Mouse (Mus musculus) G1E (cell line): ENCODE measurements at regions not wholly inside any gene's neighbourhood (a gene's known extent, or its start where the extent isn't known, plus 50 kb on each side); places are given as distances from the start of the nearest gene placed in this dataset.

ENCODE experiments used
- ATAC-seq: 2 replicates; pipeline ENCODE4 v1.8.0; 2016; ENCODE audit warnings: mild to moderate bottlenecking; ENCODE audit not compliant: insufficient number of reproducible peaks, poor library complexity, low FRiP score, severe bottlenecking; ENCODE audit errors: extremely low read depth
- DNase-seq: peaks from one replicate; pipeline ENCODE4 v3.0.0; 2012; ENCODE audit warnings: low spot score
- H3K27me3 ChIP-seq: 2 replicates; pipeline ENCODE4 v1.6.1; 2012; ENCODE audit warnings: mild to moderate bottlenecking, low read length, inconsistent platforms; ENCODE audit not compliant: insufficient read depth
- H3K36me3 ChIP-seq: replicated peaks from 2 replicates; pipeline ENCODE3; 2012; ENCODE audit warnings: mild to moderate bottlenecking, inconsistent platforms
- H3K4me1 ChIP-seq: 2 replicates; pipeline ENCODE4 v1.6.1; 2012; ENCODE audit warnings: low read depth, low read length, inconsistent platforms, mixed read lengths; ENCODE audit not compliant: insufficient read depth
- H3K4me3 ChIP-seq: 2 replicates; pipeline ENCODE4 v1.5.1; 2012; ENCODE audit warnings: low read depth, mild to moderate bottlenecking, inconsistent platforms, low read length, moderate library complexity, mixed read lengths
- H3K9me3 ChIP-seq: replicated peaks from 2 replicates; pipeline ENCODE4 v1.6.1; 2012; ENCODE audit warnings: inconsistent platforms
- CTCF ChIP-seq: IDR thresholded peaks from 2 replicates; pipeline ENCODE4 v1.5.1; 2012; ENCODE audit warnings: low read depth, low read length, inconsistent platforms, mixed read lengths
- GATA1 ChIP-seq: IDR thresholded peaks from 2 replicates; pipeline ENCODE4 v1.6.1; 2012; ENCODE audit warnings: borderline replicate concordance, low read length, inconsistent platforms, mixed read lengths
- GATA2 ChIP-seq: IDR thresholded peaks from 2 replicates; pipeline ENCODE4 v1.6.1; 2012; ENCODE audit warnings: low read depth, low read length, inconsistent platforms, borderline replicate concordance
- POLR2AphosphoS5 ChIP-seq: IDR thresholded peaks from 2 replicates; pipeline ENCODE4 v1.6.1; 2012; ENCODE audit warnings: low read depth, low read length, inconsistent platforms; ENCODE audit not compliant: insufficient replicate concordance
- TAL1 ChIP-seq: conservative IDR thresholded peaks from 2 replicates; pipeline ENCODE4 v1.6.1; 2012; ENCODE audit warnings: low read depth, low read length, inconsistent platforms, mixed read lengths

DNA sequence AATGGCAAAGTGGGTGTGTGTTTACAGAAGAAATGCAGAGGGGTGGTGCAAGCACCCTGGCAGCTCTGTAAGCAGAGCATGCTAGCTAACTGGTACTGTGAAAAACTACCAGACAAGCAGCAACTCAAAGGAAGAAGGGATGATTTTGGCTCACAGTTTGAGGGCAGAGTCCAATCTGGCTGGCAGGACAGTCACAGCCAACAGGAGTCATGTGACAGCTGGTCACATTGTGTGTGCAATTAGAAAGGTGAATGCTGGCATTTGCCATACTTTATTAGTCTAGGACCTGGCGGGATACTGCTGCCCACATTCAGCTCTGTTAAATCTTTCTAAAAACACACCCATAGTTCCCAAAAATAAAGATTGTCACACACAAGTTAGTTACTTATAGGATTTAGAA lies 566.4 kb downstream of the Hs3st4 start:
- H3K9me3 ChIP-seq: peaks cover 7% of the 10 kb centered on the region
- DNase-seq (no peak), ATAC-seq (no peak)
- no peaks in the 10 kb centered on the region for H3K36me3 ChIP-seq
- TF ChIP-seq GATA1 (no peak), POLR2AphosphoS5 (no peak), TAL1 (no peak), GATA2 (no peak), CTCF (no peak)
- no peaks in the 10 kb centered on the region for H3K4me1 ChIP-seq
- no peak overlapping the region for H3K4me3 ChIP-seq
- H3K27me3 ChIP-seq: no peaks in the 10 kb centered on the region

DNA sequence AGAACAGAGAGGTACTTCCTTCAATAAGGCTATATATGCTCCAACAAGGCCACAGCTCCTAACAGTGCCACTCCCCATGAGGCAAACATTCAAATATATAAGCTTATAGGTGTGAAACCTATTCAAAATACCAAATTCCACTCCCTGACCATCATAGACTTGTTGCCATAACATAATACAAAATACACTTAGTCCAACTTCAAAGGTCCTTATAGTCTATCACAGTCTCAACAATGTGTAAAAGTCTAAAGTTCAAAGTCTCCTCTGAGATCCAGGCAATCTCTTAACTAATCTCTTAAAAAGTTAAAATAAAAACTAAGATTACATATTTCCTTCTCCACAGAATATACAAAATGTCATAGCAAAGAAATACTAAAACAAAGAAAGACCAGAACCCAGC lies 574.5 kb downstream of the Hs3st4 start:
- DNase-seq: no peak
- H3K4me3 ChIP-seq: no peak overlapping the region
- H3K4me1 ChIP-seq: no peaks in the 10 kb centered on the region
- no peak for ATAC-seq
- no peaks in the 10 kb centered on the region for H3K36me3 ChIP-seq
- TF ChIP-seq GATA2 (no peak), POLR2AphosphoS5 (no peak), TAL1 (no peak), GATA1 (no peak), CTCF (no peak)
- H3K9me3 ChIP-seq: peaks cover 5% of the 10 kb centered on the region; the same call in 1 of the 2 replicates
- no peaks in the 10 kb centered on the region for H3K27me3 ChIP-seq

DNA sequence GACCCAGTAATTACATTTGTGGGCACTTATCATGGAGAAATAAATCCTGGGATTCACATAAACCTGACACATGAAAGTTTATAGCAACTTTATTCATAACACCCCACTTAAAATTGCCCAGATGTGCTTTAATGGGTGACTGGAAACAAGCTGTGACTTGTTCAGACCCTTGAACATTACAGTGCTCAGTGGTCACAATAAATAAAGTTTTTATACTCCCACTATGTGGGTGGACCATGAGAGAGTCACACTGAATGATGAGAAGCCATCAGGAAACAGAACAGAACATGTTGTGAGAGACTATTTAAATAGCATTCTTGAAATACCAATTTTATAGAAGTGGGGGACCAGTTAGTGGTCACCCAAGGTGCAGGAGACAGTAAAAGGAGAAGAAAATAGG lies 588.1 kb downstream of the Hs3st4 start:
- Histone ChIP-seq H3K4me1 (no peaks in the 10 kb centered on the region), H3K9me3 (peaks cover 8% of the 10 kb centered on the region), H3K4me3 (no peak overlapping the region), H3K27me3 (no peaks in the 10 kb centered on the region), H3K36me3 (no peaks in the 10 kb centered on the region)
- DNase-seq (no peak), ATAC-seq (no peak)
- no peak for TF ChIP-seq POLR2AphosphoS5
- TF ChIP-seq TAL1: no peak
- no peak for TF ChIP-seq GATA2
- no peak for TF ChIP-seq GATA1
- TF ChIP-seq CTCF: no peak

DNA sequence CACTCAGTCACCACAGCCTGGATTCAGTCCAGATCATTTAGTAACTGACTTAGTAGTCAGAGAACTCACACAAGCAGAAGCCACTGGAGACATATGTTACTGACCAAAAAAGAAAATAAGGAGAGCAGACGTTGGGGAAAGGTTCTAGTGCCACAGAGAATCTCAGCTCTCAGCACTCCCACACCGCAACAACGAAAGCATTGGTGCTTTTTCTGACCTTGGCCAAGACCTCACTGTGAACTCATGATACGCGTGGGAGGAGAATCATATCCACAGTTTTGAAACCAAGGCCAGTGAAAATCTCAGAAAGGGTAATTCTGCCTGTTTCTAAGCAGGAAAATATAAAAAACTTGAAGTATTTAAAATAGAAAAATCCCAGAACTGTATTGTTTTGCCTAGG lies 591.0 kb downstream of the Hs3st4 start:
- DNase-seq: no peak
- H3K36me3 ChIP-seq: no peaks in the 10 kb centered on the region
- H3K27me3 ChIP-seq: no peaks in the 10 kb centered on the region
- H3K4me3 ChIP-seq: no peak overlapping the region
- H3K4me1 ChIP-seq: no peaks in the 10 kb centered on the region
- ATAC-seq: no peak
- H3K9me3 ChIP-seq: peaks cover 9% of the 10 kb centered on the region; the same call in 1 of the 2 replicates
- no peak for TF ChIP-seq POLR2AphosphoS5
- TF ChIP-seq CTCF: no peak
- TF ChIP-seq GATA2: no peak
- TF ChIP-seq GATA1: no peak

DNA sequence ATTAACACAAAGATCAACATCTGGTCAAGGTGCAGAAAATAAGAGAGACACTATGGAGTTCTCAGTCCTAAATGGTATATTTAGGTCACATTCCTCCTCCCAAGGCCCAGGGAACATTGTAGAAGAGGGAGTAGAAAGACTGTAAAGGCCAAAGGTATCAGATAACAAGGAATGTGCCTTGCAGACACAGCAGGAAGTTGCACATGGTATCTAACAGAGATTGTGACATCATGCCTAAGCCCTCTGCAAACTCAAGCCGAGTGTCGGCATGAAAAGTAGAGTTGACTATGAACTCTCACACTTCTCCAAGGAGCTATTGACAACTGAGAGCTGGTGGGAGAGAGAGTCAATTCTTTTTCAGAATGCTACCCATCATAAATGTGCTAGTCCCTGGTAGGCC lies 598.7 kb downstream of the Hs3st4 start:
- Histone ChIP-seq H3K27me3 (no peaks in the 10 kb centered on the region), H3K9me3 (peaks cover 6% of the 10 kb centered on the region; the same call in 1 of the 2 replicates), H3K4me1 (no peaks in the 10 kb centered on the region), H3K4me3 (no peak overlapping the region), H3K36me3 (no peaks in the 10 kb centered on the region)
- TF ChIP-seq CTCF: no peak
- TF ChIP-seq GATA1: no peak
- TF ChIP-seq GATA2: no peak
- no peak for TF ChIP-seq POLR2AphosphoS5
- no peak for TF ChIP-seq TAL1
- ATAC-seq (no peak), DNase-seq (no peak)

DNA sequence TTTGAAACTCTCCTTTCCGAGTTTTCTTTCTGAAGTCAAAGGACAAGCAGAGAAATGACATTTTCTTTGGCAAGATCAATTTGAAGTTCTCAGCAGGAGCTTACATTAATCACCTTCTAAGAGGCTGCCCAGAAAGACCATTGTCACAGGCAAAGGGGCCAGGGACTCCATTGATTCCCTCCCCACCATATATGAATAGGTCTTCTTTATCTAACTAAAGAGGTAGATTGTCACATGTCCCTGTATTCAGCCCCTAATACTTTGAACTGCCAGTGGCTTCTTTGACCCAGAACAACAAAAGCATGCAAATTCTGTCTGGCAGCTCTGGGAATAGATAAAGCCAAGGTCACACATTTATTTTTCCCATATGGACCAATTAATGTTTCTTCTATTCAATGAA lies 602.6 kb downstream of the Hs3st4 start:
- Histone ChIP-seq H3K4me3 (no peak overlapping the region), H3K9me3 (no peaks in the 10 kb centered on the region), H3K4me1 (no peaks in the 10 kb centered on the region), H3K27me3 (no peaks in the 10 kb centered on the region), H3K36me3 (no peaks in the 10 kb centered on the region)
- ATAC-seq (no peak), DNase-seq (no peak)
- TF ChIP-seq TAL1: no peak
- TF ChIP-seq GATA2: no peak
- TF ChIP-seq GATA1: no peak
- no peak for TF ChIP-seq CTCF
- TF ChIP-seq POLR2AphosphoS5: no peak

DNA sequence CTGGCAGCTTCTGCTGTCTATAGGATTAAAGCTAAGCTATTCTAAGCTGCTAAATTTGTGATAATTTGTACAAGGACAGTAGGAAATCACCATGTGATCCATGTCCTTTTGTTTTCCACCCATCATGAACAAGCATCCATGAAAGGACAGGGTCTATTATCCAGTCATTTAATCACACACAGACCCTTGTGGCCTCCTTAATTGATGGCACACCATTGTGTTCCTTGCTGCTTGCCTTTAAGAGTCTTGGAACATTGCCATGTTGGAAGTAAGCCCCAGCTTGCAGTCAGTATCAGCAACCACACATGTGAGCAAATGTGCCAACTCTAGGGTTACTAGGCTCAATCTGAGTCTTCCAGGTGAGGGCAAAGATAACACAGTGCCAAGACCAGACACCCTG lies 608.7 kb downstream of the Hs3st4 start:
- no peak overlapping the region for H3K4me3 ChIP-seq
- ATAC-seq (no peak), DNase-seq (no peak)
- H3K27me3 ChIP-seq: no peaks in the 10 kb centered on the region
- peaks cover 5% of the 10 kb centered on the region; the same call in 1 of the 2 replicates for H3K9me3 ChIP-seq
- no peak for TF ChIP-seq POLR2AphosphoS5
- no peak for TF ChIP-seq GATA2
- TF ChIP-seq GATA1: no peak
- no peak for TF ChIP-seq TAL1
- TF ChIP-seq CTCF: no peak
- H3K4me1 ChIP-seq: no peaks in the 10 kb centered on the region
- no peaks in the 10 kb centered on the region for H3K36me3 ChIP-seq
